Mouse (Mus musculus) brain, embryonic 14.5 days (tissue): ENCODE results near the gene Xylt1.

Source experiments
- CTCF ChIP-seq: fragments of 200-500 bp; IDR thresholded peaks from 2 replicates; pipeline ENCODE4 v1.5.1; 2012; ENCODE audit warnings: inconsistent platforms, mild to moderate bottlenecking, moderate library complexity, borderline replicate concordance; ENCODE audit not compliant: insufficient read depth, insufficient read length; ENCODE audit errors: extremely low read depth
- POLR2A ChIP-seq: fragments of 200-500 bp; IDR thresholded peaks from 2 replicates; pipeline ENCODE4 v1.6.1; 2012; ENCODE audit warnings: mild to moderate bottlenecking, inconsistent platforms, borderline replicate concordance; ENCODE audit not compliant: poor library complexity, insufficient read depth, insufficient read length, severe bottlenecking; ENCODE audit errors: extremely low read depth

GRCm38 (mm10) chr7:117433641-117434040 lies 52.9 kb downstream of the Xylt1 start:
- TF ChIP-seq CTCF (no peak), POLR2A (no peak)
